Mouse (Mus musculus) liver, embryonic 16.5 days (tissue): ENCODE results near the gene Hpcal4. TPM values are rescaled to one million over a fixed set of nuclear protein-coding genes. Genes with fewer than 3 reads are reported as not detected.

Source experiments
- ATAC-seq: fragments of 200-750 bp; cut with Nextera tagmentation; 2 replicates; pipeline ENCODE4 v1.8.0; 2017; ENCODE audit warnings: low read depth, mild to moderate bottlenecking, moderate number of reproducible peaks, moderate library complexity
- H3K27ac ChIP-seq: fragments of 300-500 bp; sonication (generic); 2 replicates; pipeline ENCODE4 v1.5.1; 2014; ENCODE audit warnings: mild to moderate bottlenecking, low read length
- H3K27me3 ChIP-seq: fragments of 300-500 bp; sonication (generic); 2 replicates; pipeline ENCODE4 v1.6.1; 2014; ENCODE audit warnings: low read depth, low read length, mixed read lengths; ENCODE audit not compliant: control insufficient read depth, insufficient read depth
- H3K36me3 ChIP-seq: fragments of 300-500 bp; sonication (generic); 2 replicates; pipeline ENCODE4 v1.6.1; 2014; ENCODE audit warnings: mild to moderate bottlenecking; ENCODE audit not compliant: control insufficient read depth, insufficient read depth
- H3K4me1 ChIP-seq: fragments of 300-500 bp; sonication (generic); 2 replicates; pipeline ENCODE4 v1.6.1; 2014; ENCODE audit warnings: low read depth, low read length, mixed read lengths; ENCODE audit not compliant: control insufficient read depth
- H3K4me2 ChIP-seq: fragments of 300-500 bp; sonication (generic); 2 replicates; pipeline ENCODE4 v1.6.1; 2014; ENCODE audit warnings: low read depth, low read length, mixed read lengths
- H3K4me3 ChIP-seq: fragments of 300-500 bp; sonication (generic); 2 replicates; pipeline ENCODE4 v1.5.1; 2014; ENCODE audit warnings: low read depth, mild to moderate bottlenecking, low read length
- H3K9ac ChIP-seq: fragments of 300-500 bp; sonication (generic); 2 replicates; pipeline ENCODE4 v1.6.1; 2014; ENCODE audit warnings: low read depth, low read length
- H3K9me3 ChIP-seq: fragments of 300-500 bp; sonication (generic); replicated peaks from 2 replicates; pipeline ENCODE4 v1.6.1; 2016; ENCODE audit warnings: low read length; ENCODE audit not compliant: control insufficient read depth
- WGBS: fragments of 180-500 bp; shearing (Covaris S2); extraction: QIAGEN DNeasy Blood & Tissue Kit; methylation state at CpG from one replicate; pipeline ENCODE4 v1.1.7; 2014; ENCODE audit not compliant: insufficient replicate concordance; 5-methylcytosine and 5-hydroxymethylcytosine counted together
- polyA plus RNA-seq: library from polyadenylated mRNA; unstranded; fragments of >200 nt; fragmentation: Nextera tagmentation; extraction: Ambion mirVana; gene quantifications from 2 replicates; pipeline ENCODE4 v1.2.1, GENCODE M21; 2015

Gene Hpcal4
- polyA plus RNA-seq, 1 experiment from 2014 or later, result not detected

- 78% methylated on average over 11 of the region's 11 CpGs for WGBS
- no peak overlapping the region for H3K4me3 ChIP-seq
- H3K36me3 ChIP-seq, result no peaks in the 10 kb centered on the region
- H3K27me3 ChIP-seq, result peaks cover 3% of the 10 kb centered on the region; the same call in 1 of the 2 replicates
- no peak overlapping the region for H3K4me2 ChIP-seq
- H3K9me3 ChIP-seq, result no peaks in the 10 kb centered on the region
- no peak overlapping the region for H3K9ac ChIP-seq
- no peak overlapping the region for H3K27ac ChIP-seq
- no peak for ATAC-seq
- no peaks in the 10 kb centered on the region for H3K4me1 ChIP-seq
Observed at GRCm38 (mm10) chr4:123193791-123194190, 10.8 kb downstream of the Hpcal4 start.

- Histone ChIP-seq H3K4me1 (no peaks in the 10 kb centered on the region; the same call in 1 of the 2 replicates), H3K4me3 (no peak overlapping the region), H3K4me2 (no peak overlapping the region), H3K36me3 (no peaks in the 10 kb centered on the region), H3K9ac (no peak overlapping the region), H3K27me3 (peaks cover 21% of the 10 kb centered on the region), H3K9me3 (no peaks in the 10 kb centered on the region), H3K27ac (no peak overlapping the region)
- no peak for ATAC-seq
- WGBS, result 25% methylated on average over 6 of the region's 6 CpGs
Observed at GRCm38 (mm10) chr4:123196695-123197094, 13.7 kb downstream of the Hpcal4 start.

- Histone ChIP-seq H3K4me2 (peak overlapping the region; percentile 51; the same call in 1 of the 2 replicates), H3K9ac (no peak overlapping the region), H3K9me3 (no peaks in the 10 kb centered on the region), H3K4me3 (no peak overlapping the region), H3K27ac (no peak overlapping the region), H3K27me3 (peaks cover 32% of the 10 kb centered on the region), H3K36me3 (no peaks in the 10 kb centered on the region), H3K4me1 (no peaks in the 10 kb centered on the region; the same call in 1 of the 2 replicates)
- ATAC-seq, result no peak
- 3% methylated on average over 15 of the region's 15 CpGs for WGBS
Observed at GRCm38 (mm10) chr4:123200771-123201185, 17.8 kb downstream of the Hpcal4 start.

- Histone ChIP-seq H3K9ac (no peak within 1 kb of the TSS), H3K9me3 (no peaks in the 10 kb centered on the region), H3K36me3 (no peaks in the 10 kb centered on the region), H3K27me3 (peaks cover 32% of the 10 kb centered on the region), H3K4me1 (no peaks in the 10 kb centered on the region; the same call in 1 of the 2 replicates), H3K4me3 (peak within 1 kb of the TSS; percentile 28), H3K4me2 (peak within 1 kb of the TSS; percentile 51), H3K27ac (no peak within 1 kb of the TSS)
- 2% methylated on average over 58 of the region's 58 CpGs for WGBS
- ATAC-seq, result no peak
Observed at GRCm38 (mm10) chr4:123201186-123202093, 18.4 kb downstream of the Hpcal4 start, which contains the start of gene Nt5c1a. Gene Nt5c1a (plus strand): TSS chr4:123201504.

GRCm38 (mm10) chr4:123202094-123202420 is 19.0 kb downstream of the Hpcal4 start:
- no peak for ATAC-seq
- no peak overlapping the region for H3K4me3 ChIP-seq
- peaks cover 32% of the 10 kb centered on the region for H3K27me3 ChIP-seq
- H3K27ac ChIP-seq, result no peak overlapping the region
- H3K4me2 ChIP-seq, result no peak overlapping the region
- H3K9ac ChIP-seq, result no peak overlapping the region
- H3K4me1 ChIP-seq, result no peaks in the 10 kb centered on the region; the same call in 1 of the 2 replicates
- WGBS, result 18% methylated on average over 8 of the region's 8 CpGs
- H3K9me3 ChIP-seq, result no peaks in the 10 kb centered on the region
- no peaks in the 10 kb centered on the region for H3K36me3 ChIP-seq

- Histone ChIP-seq H3K9me3 (no peaks in the 10 kb centered on the region), H3K36me3 (no peaks in the 10 kb centered on the region), H3K27me3 (peaks cover 7% of the 10 kb centered on the region), H3K4me2 (no peak overlapping the region), H3K4me1 (no peaks in the 10 kb centered on the region), H3K9ac (no peak overlapping the region), H3K27ac (no peak overlapping the region), H3K4me3 (no peak overlapping the region)
- no peak for ATAC-seq
- WGBS, result 27% methylated on average over 5 of the region's 5 CpGs
Observed at GRCm38 (mm10) chr4:123207337-123207736, 24.3 kb downstream of the Hpcal4 start.

GRCm38 (mm10) chr4:123210996-123211395 is 28.0 kb downstream of the Hpcal4 start:
- H3K36me3 ChIP-seq, result no peaks in the 10 kb centered on the region
- no peak for ATAC-seq
- no peaks in the 10 kb centered on the region for H3K9me3 ChIP-seq
- H3K27me3 ChIP-seq, result no peaks in the 10 kb centered on the region
- H3K27ac ChIP-seq, result no peak overlapping the region
- H3K4me1 ChIP-seq, result no peaks in the 10 kb centered on the region
- no peak overlapping the region for H3K4me3 ChIP-seq
- WGBS, result 49% methylated on average over 8 of the region's 8 CpGs
- no peak overlapping the region for H3K9ac ChIP-seq
- no peak overlapping the region for H3K4me2 ChIP-seq

- ATAC-seq, result no peak
- Histone ChIP-seq H3K36me3 (no peaks in the 10 kb centered on the region), H3K4me2 (no peak overlapping the region), H3K9me3 (no peaks in the 10 kb centered on the region), H3K4me1 (no peaks in the 10 kb centered on the region), H3K9ac (no peak overlapping the region), H3K27ac (no peak overlapping the region), H3K4me3 (no peak overlapping the region), H3K27me3 (no peaks in the 10 kb centered on the region)
- 42% methylated on average over 5 of the region's 5 CpGs for WGBS
Observed at GRCm38 (mm10) chr4:123211453-123211852, 28.4 kb downstream of the Hpcal4 start.

GRCm38 (mm10) chr4:123212330-123212729 is 29.3 kb downstream of the Hpcal4 start:
- H3K27me3 ChIP-seq, result no peaks in the 10 kb centered on the region
- H3K9ac ChIP-seq, result no peak overlapping the region
- H3K27ac ChIP-seq, result no peak overlapping the region
- no peaks in the 10 kb centered on the region for H3K9me3 ChIP-seq
- no peaks in the 10 kb centered on the region for H3K4me1 ChIP-seq
- ATAC-seq, result no peak
- H3K4me3 ChIP-seq, result no peak overlapping the region
- H3K4me2 ChIP-seq, result no peak overlapping the region
- no peaks in the 10 kb centered on the region for H3K36me3 ChIP-seq
- WGBS, result 45% methylated on average over 2 of the region's 2 CpGs
